Mouse (Mus musculus) lung, postnatal 14 days (tissue): ENCODE measurements around the gene Fubp3.

Source experiments
- DNase-seq: peaks from one replicate; pipeline ENCODE4 v3.0.0; 2021

Fubp3 gene

GRCm38 (mm10) chr2:31633531-31633930 is 61.1 kb downstream of the Fubp3 start:
- DNase-seq, result no peak

GRCm38 (mm10) chr2:31635281-31636137 is 63.1 kb downstream of the Fubp3 start:
- no peak for DNase-seq

- no peak for DNase-seq
Measured at GRCm38 (mm10) chr2:31636138-31636741, 63.8 kb downstream of the Fubp3 start.

- DNase-seq, result no peak
Measured at GRCm38 (mm10) chr2:31636742-31637141, 64.3 kb downstream of the Fubp3 start.

- no peak for DNase-seq
Measured at GRCm38 (mm10) chr2:31637311-31637710, 64.9 kb downstream of the Fubp3 start.

GRCm38 (mm10) chr2:31637807-31638206 is 65.4 kb downstream of the Fubp3 start:
- peak; percentile 62 for DNase-seq

GRCm38 (mm10) chr2:31638581-31639465 is 66.4 kb downstream of the Fubp3 start:
- no peak for DNase-seq

- DNase-seq, result no peak
Measured at GRCm38 (mm10) chr2:31639466-31639760, 67.0 kb downstream of the Fubp3 start.

- no peak for DNase-seq
Measured at GRCm38 (mm10) chr2:31639901-31640608, 67.6 kb downstream of the Fubp3 start, which contains the start of gene Prdm12. TSS of gene Prdm12 (plus strand) at chr2:31640037.

GRCm38 (mm10) chr2:31640609-31641507 is 68.4 kb downstream of the Fubp3 start:
- no peak for DNase-seq

- DNase-seq, result no peak
Measured at GRCm38 (mm10) chr2:31641508-31641830, 69.0 kb downstream of the Fubp3 start.

- DNase-seq, result no peak
Measured at GRCm38 (mm10) chr2:31641929-31642328, 69.5 kb downstream of the Fubp3 start.

- DNase-seq, result no peak
Measured at GRCm38 (mm10) chr2:31653971-31654853, 81.8 kb downstream of the Fubp3 start.

- peak; percentile 69 for DNase-seq
Measured at GRCm38 (mm10) chr2:31654854-31655559, 82.6 kb downstream of the Fubp3 start.

GRCm38 (mm10) chr2:31656374-31656773 is 83.9 kb downstream of the Fubp3 start:
- no peak for DNase-seq

GRCm38 (mm10) chr2:31662939-31663803 is 90.7 kb downstream of the Fubp3 start:
- DNase-seq, result no peak

- no peak for DNase-seq
Measured at GRCm38 (mm10) chr2:31663804-31664180, 91.3 kb downstream of the Fubp3 start.
